Mouse (Mus musculus) right cerebral cortex, postnatal 14 days (tissue): ENCODE data around the gene Arl9.
"Not testable (repeated sequence)": the region's sequence is repeated elsewhere in the genome, so short reads cannot be mapped to it uniquely, and the experiment has no call there.

Experiments
- DNase-seq: peaks from one replicate; pipeline ENCODE4 v3.0.0; 2022

Gene Arl9

GRCm38 (mm10) chr5:77028034-77028433 lies 24.2 kb downstream of the Arl9 start:
- no peak for DNase-seq

- no peak for DNase-seq
These were observed 25.9 kb downstream of the Arl9 start for GRCm38 (mm10) chr5:77029735-77030134.

- DNase-seq, result not testable (repeated sequence)
These were observed 31.2 kb downstream of the Arl9 start for GRCm38 (mm10) chr5:77035101-77035500.

GRCm38 (mm10) chr5:77038451-77038850 lies 34.6 kb downstream of the Arl9 start:
- DNase-seq, result no peak

GRCm38 (mm10) chr5:77039391-77039790 lies 35.5 kb downstream of the Arl9 start:
- DNase-seq, result no peak

- DNase-seq, result no peak
These were observed 40.5 kb downstream of the Arl9 start for GRCm38 (mm10) chr5:77044362-77044761.

- DNase-seq, result no peak
These were observed 48.8 kb downstream of the Arl9 start for GRCm38 (mm10) chr5:77052616-77053015.

GRCm38 (mm10) chr5:77056881-77057440 lies 53.1 kb downstream of the Arl9 start:
- no peak for DNase-seq
